Mouse (Mus musculus): ENCODE results near the gene Ndufa12.

Ndufa12 gene

DNA sequence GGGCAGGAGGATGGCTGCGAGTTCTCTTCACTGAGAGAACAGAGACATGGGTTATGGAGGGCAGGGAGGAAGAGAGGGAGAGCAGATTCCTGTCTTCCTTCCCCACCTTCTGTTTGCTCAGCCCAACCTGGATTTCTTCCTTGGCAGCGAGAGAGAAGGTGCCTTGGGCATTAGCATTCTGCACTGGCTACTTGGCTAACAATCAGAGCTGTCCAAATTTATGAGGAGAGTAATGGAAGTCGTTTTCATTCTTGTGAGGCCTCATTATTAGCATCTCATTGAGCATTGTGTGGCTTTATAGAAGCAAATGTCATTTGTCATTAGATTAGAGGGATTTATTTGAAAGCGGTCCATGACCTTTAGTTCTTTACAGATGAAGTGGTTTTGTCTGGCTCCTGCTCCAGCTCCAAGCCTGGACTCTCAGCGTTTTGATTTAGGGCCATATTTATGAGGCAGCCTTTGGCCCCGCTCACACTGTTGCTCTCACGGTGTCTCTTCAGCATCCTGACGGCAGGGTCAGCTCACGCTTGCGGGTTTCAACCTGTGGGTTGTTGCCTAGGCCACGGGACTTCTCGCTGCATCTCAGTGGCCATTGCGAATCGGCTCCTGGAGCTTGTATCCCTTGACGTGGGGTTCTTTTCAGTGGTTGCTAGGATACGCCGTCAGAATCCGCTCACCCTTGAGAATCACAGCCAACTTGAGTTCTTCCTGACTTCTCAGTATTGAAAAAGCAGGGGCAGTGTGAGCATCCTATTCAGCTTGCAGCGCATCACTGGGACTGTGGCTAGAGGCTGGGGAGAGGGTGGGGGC lies 31.9 kb downstream of the Ndufa12 start:
- no peak for DNase-seq (ENCODE audit: low read depth, low spot score)

GRCm38 (mm10) chr10:94231025-94231424 lies 32.5 kb downstream of the Ndufa12 start:
- DNase-seq (ENCODE audit: low read depth, low spot score) = no peak

- no peak for DNase-seq (ENCODE audit: low read depth, low spot score)
Measured at GRCm38 (mm10) chr10:94235200-94235599, 36.7 kb downstream of the Ndufa12 start.

GRCm38 (mm10) chr10:94241346-94241745 lies 42.8 kb downstream of the Ndufa12 start:
- no peak for DNase-seq (ENCODE audit: low read depth, low spot score)

GRCm38 (mm10) chr10:94247748-94248349 lies 49.3 kb downstream of the Ndufa12 start:
- no peak for DNase-seq (ENCODE audit: low read depth, low spot score)

- peak; percentile 43 for DNase-seq (ENCODE audit: low read depth, low spot score)
Measured at GRCm38 (mm10) chr10:94249575-94250456, 51.3 kb downstream of the Ndufa12 start.

- no peak for DNase-seq (ENCODE audit: low read depth, low spot score)
Measured at GRCm38 (mm10) chr10:94253260-94253807, 54.8 kb downstream of the Ndufa12 start.

- no peak for DNase-seq (ENCODE audit: low read depth, low spot score)
Measured at GRCm38 (mm10) chr10:94254766-94255165, 56.2 kb downstream of the Ndufa12 start.

GRCm38 (mm10) chr10:94255744-94256143 lies 57.2 kb downstream of the Ndufa12 start:
- no peak for DNase-seq (ENCODE audit: low read depth, low spot score)

DNA sequence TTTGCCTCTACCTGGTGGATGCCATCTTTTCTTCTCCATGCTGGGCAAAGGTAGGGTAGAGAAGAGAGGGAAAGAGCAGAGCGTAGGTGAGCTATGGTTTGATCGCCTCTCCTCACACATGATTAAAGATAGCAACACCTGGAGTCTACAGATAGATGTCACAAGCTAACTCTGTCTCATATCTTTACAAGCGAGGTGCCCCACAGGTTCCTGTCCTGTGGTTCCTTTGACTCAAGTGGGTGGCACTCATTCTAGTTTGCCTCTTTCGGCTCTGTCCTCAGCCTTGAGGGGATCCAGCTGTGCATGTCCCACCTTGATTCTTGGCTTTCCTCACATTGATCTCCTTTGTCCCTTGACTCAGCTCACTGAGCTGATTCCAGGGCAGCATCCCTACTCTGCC lies 58.0 kb downstream of the Ndufa12 start:
- DNase-seq (ENCODE audit: low read depth, low spot score) = no peak

- DNase-seq (ENCODE audit: low read depth, low spot score) = no peak
Measured at GRCm38 (mm10) chr10:94260544-94260943, 62.0 kb downstream of the Ndufa12 start.

- DNase-seq (ENCODE audit: low read depth, low spot score) = no peak
Measured at GRCm38 (mm10) chr10:94262646-94263045, 64.1 kb downstream of the Ndufa12 start.

DNA sequence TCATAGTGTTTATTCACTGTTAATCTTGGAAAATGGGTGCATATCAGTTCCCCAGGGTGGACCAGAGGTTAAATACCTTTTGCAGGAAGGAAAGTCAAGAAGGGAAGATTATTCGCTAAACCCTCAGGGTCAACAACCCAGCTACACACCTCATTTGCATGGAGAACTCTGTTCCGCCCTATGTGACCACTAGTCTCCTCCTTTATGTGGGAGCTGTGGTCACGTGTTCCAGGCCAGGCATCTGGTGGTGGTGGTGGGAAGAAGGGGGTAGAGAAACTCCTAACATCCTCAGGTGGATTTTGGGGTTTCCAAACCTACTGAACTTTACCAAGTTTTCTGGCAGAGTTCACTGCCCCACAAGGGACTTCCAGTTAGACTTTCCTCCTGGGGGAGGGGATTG lies 64.7 kb downstream of the Ndufa12 start:
- DNase-seq (ENCODE audit: low read depth, low spot score) = no peak

DNA sequence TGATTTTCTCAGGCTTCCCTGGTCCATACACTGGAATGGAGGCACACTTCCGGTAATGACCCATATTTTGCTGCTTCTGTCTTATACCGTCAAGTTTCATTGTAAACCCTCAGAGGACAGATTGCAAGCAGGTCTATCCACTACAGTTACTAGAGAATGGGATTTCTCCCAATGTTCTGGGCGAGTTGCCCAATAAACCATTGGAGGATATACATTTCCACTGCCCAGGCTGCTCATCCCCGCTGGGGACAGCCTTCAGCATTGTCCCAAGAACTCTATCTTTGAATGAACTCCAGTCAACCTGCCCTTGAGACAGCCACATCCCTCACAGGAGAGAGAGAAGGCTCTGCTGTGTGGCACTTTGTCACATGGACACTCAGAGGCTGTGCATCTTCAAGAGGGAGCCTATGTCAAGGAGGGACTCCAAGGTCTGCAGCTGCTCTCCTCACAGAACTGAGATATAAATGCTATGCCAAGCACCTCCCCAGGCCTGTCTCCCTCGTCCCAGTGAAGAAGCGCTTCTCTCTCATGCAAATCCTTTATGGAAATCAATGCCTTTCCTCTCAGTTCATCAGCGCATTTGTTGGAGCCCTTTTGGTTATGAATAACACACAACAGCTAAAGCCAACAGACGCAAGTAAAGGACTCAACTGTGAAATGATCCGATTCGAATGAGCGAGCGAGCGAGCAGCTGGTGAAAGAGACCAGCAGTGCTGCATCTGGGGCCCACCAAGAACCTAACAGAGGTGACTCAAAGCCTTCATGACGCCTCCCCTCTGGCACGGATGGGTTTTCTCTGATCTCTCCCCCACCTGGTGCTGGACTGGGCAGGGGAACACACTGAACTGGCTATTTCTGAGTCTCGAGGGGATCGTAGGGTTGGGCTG lies 67.4 kb downstream of the Ndufa12 start:
- no peak for DNase-seq (ENCODE audit: low read depth, low spot score)
